Mouse (Mus musculus): ENCODE measurements around the gene Bbs10. TPM values are rescaled to one million over a fixed set of nuclear protein-coding genes. Genes with fewer than 3 reads are reported as not detected.

Gene Bbs10
- polyA plus RNA-seq, 1 experiment from 2014 or later, result 9.6 TPM

Other genes with a start within 250 kb of the Bbs10 start
- 9.7 and 10.5 TPM in 2 replicates for gene Osbpl8, start 133.9 kb upstream of the Bbs10 start, polyA plus RNA-seq (2014; fragmentation: Nextera tagmentation; extraction: Ambion mirVana)
- gene Nap1l1, start 174.5 kb downstream of the Bbs10 start, polyA plus RNA-seq (2014; fragmentation: Nextera tagmentation; extraction: Ambion mirVana), result 407 and 443 TPM in 2 replicates
- gene Phlda1, start 207.6 kb downstream of the Bbs10 start, polyA plus RNA-seq (2014; fragmentation: Nextera tagmentation; extraction: Ambion mirVana), result 25.6 and 26.9 TPM in 2 replicates

All from embryonic facial prominence, embryonic 11.5 days (tissue).